8 mouse cellular contexts compared by ENCODE assay signal in genomic region chr7:95489666-95490065, GRCm38 (mm10).
DNase-seq lines count a peak whose midpoint lies in the region; ATAC-seq and TF ChIP-seq lines count a peak whose summit lies in the region.

No protein-coding gene starts in this region.

- no peak overlapping the region for H3K4me3 ChIP-seq in embryonic facial prominence, embryonic 14.5 days (ENCODE audit: low read depth, low read length)
- no peak overlapping the region for H3K4me3 ChIP-seq in kidney, postnatal 0 days (replicated peaks; ENCODE audit: low read depth, low read length)
- no peak overlapping the region for H3K4me3 ChIP-seq in liver, embryonic 11.5 days (ENCODE audit: low read depth, low read length)
- H3K4me3 ChIP-seq in stomach, embryonic 15.5 days (replicated peaks) = no peak overlapping the region

- peak; percentile 23 for DNase-seq in kidney, adult 18-20 months
- DNase-seq in kidney, adult 11 months = no peak
- DNase-seq in WW6 (ENCODE audit: low read depth, low spot score) = peak; percentile 22
- DNase-seq in embryonic facial prominence, embryonic 14.5 days (ENCODE audit: low spot score) = peak; percentile 68
- peak; percentile 85 for DNase-seq in kidney, postnatal 0 days (ENCODE audit: low spot score)
- no peak for DNase-seq in liver, embryonic 11.5 days (ENCODE audit: low spot score)

- H3K4me2 ChIP-seq in embryonic facial prominence, embryonic 14.5 days (ENCODE audit: low read depth, low read length) = no peak overlapping the region
- no peak overlapping the region for H3K4me2 ChIP-seq in kidney, postnatal 0 days (ENCODE audit: low read length)
- H3K4me2 ChIP-seq in liver, embryonic 11.5 days = no peak overlapping the region
- H3K4me2 ChIP-seq in stomach, embryonic 15.5 days = no peak overlapping the region

- no peaks in the 10 kb centered on the region for H3K9me3 ChIP-seq in embryonic facial prominence, embryonic 14.5 days (ENCODE audit: control insufficient read depth, low read length)
- no peaks in the 10 kb centered on the region for H3K9me3 ChIP-seq in kidney, postnatal 0 days (replicated peaks; ENCODE audit: low read length)
- no peaks in the 10 kb centered on the region for H3K9me3 ChIP-seq in liver, embryonic 11.5 days (ENCODE audit: control insufficient read depth, low read length)
- H3K9me3 ChIP-seq in stomach, embryonic 15.5 days = no peaks in the 10 kb centered on the region

- H3K4me1 ChIP-seq in embryonic facial prominence, embryonic 14.5 days (ENCODE audit: control insufficient read depth, insufficient read depth, low read length) = no peaks in the 10 kb centered on the region
- no peaks in the 10 kb centered on the region for H3K4me1 ChIP-seq in kidney, postnatal 0 days (replicated peaks; ENCODE audit: insufficient read depth, low read length)
- no peaks in the 10 kb centered on the region for H3K4me1 ChIP-seq in liver, embryonic 11.5 days (replicated peaks; ENCODE audit: control insufficient read depth, insufficient read depth, low read length)
- H3K4me1 ChIP-seq in stomach, embryonic 15.5 days = no peaks in the 10 kb centered on the region

- no peak overlapping the region for H3K27ac ChIP-seq in embryonic facial prominence, embryonic 14.5 days (replicated peaks; ENCODE audit: low read depth, low read length)
- no peak overlapping the region for H3K27ac ChIP-seq in kidney, postnatal 0 days
- H3K27ac ChIP-seq in liver, embryonic 11.5 days (ENCODE audit: low read depth, low read length) = no peak overlapping the region
- no peak overlapping the region for H3K27ac ChIP-seq in stomach, embryonic 15.5 days

- peak; percentile 93 for TF ChIP-seq CTCF in kidney, postnatal 0 days (IDR thresholded peaks at IDR 0.05; ENCODE audit: low read depth)

- no peaks in the 10 kb centered on the region for H3K36me3 ChIP-seq in embryonic facial prominence, embryonic 14.5 days (ENCODE audit: control insufficient read depth, insufficient read depth, low read length)
- H3K36me3 ChIP-seq in kidney, postnatal 0 days (ENCODE audit: insufficient read depth, low read length) = no peaks in the 10 kb centered on the region
- no peaks in the 10 kb centered on the region for H3K36me3 ChIP-seq in liver, embryonic 11.5 days (ENCODE audit: control insufficient read depth, insufficient read depth, low read length)
- H3K36me3 ChIP-seq in stomach, embryonic 15.5 days = no peaks in the 10 kb centered on the region

- H3K27me3 ChIP-seq in embryonic facial prominence, embryonic 14.5 days (replicated peaks; ENCODE audit: control insufficient read depth, insufficient read depth, low read length) = no peaks in the 10 kb centered on the region
- H3K27me3 ChIP-seq in kidney, postnatal 0 days (ENCODE audit: insufficient read depth, low read length) = no peaks in the 10 kb centered on the region
- no peaks in the 10 kb centered on the region for H3K27me3 ChIP-seq in liver, embryonic 11.5 days (replicated peaks; ENCODE audit: control insufficient read depth, insufficient read depth, low read length)
- H3K27me3 ChIP-seq in stomach, embryonic 15.5 days (replicated peaks) = no peaks in the 10 kb centered on the region

- WGBS in embryonic facial prominence, embryonic 14.5 days = 12% methylated on average over 4 of the region's 4 CpGs
- whole genome bisulfite sequencing in kidney, postnatal 0 days = 4% methylated on average over 4 of the region's 4 CpGs
- 14% methylated on average over 4 of the region's 4 CpGs for WGBS in liver, embryonic 11.5 days
- WGBS in stomach, embryonic 15.5 days = 4% methylated on average over 4 of the region's 4 CpGs

- 0 out of 2 replicates have a peak, but pooled peaks have one; percentile 37 for ATAC-seq in embryonic facial prominence, embryonic 14.5 days (ENCODE audit: low read depth)
- ATAC-seq in kidney, postnatal 0 days (replicated peaks; ENCODE audit: low FRiP score, low read depth) = peak; percentile 65; the same call in 1 of the 2 replicates
- peak; percentile 43; the same call in 1 of the 2 replicates for ATAC-seq in liver, embryonic 11.5 days (replicated peaks; ENCODE audit: low FRiP score)
- ATAC-seq in stomach, embryonic 15.5 days (ENCODE audit: insufficient read depth, low FRiP score, low read depth) = 0 out of 2 replicates have a peak, but pooled peaks have one; percentile 35
- ATAC-seq in megakaryocyte progenitor cell, adult 5-6 weeks (replicated peaks; ENCODE audit: poor library complexity) = no peak; the same call in 1 of the 2 replicates

- no peak overlapping the region for H3K9ac ChIP-seq in embryonic facial prominence, embryonic 14.5 days (ENCODE audit: low read depth, low read length)
- H3K9ac ChIP-seq in kidney, postnatal 0 days (ENCODE audit: low read depth, low read length) = no peak overlapping the region
- no peak overlapping the region for H3K9ac ChIP-seq in liver, embryonic 11.5 days (ENCODE audit: low read depth, low read length)
- H3K9ac ChIP-seq in stomach, embryonic 15.5 days = no peak overlapping the region

Comparison
In these comparisons a context has a peak if more than half of its experiments do, and no peak if none do; other contexts are left out.
1. DNase-seq: peak in kidney, adult 18-20 months (single experiment), WW6 (single experiment), embryonic facial prominence, embryonic 14.5 days (single experiment) and kidney, postnatal 0 days (single experiment); none in kidney, adult 11 months (single experiment) and liver, embryonic 11.5 days (single experiment).